Mouse (Mus musculus) hindbrain, postnatal 0 days (tissue): Measurements from ENCODE around the gene Msh5. TPM values are rescaled to one million over a fixed set of nuclear protein-coding genes. Genes with fewer than 3 reads are reported as not detected.
"Not testable (repeated sequence)": the region's sequence is repeated elsewhere in the genome, so short reads cannot be mapped to it uniquely, and the experiment has no call there.

Experiments used
- ATAC-seq: fragments of 200-750 bp; cut with Nextera tagmentation; 2 replicates; pipeline ENCODE4 v1.8.0; 2017; ENCODE audit warnings: mild to moderate bottlenecking, moderate TSS enrichment, moderate library complexity
- DNase-seq: peaks from one replicate; pipeline ENCODE4 v3.0.0-alpha.2; 2015; ENCODE audit warnings: low spot score
- H3K27ac ChIP-seq: fragments of 300-500 bp; sonication (generic); 2 replicates; pipeline ENCODE4 v1.5.1; 2014; ENCODE audit warnings: mild to moderate bottlenecking
- H3K27me3 ChIP-seq: fragments of 300-500 bp; sonication (generic); 2 replicates; pipeline ENCODE4 v1.6.1; 2014; ENCODE audit warnings: low read length, mixed read lengths; ENCODE audit not compliant: insufficient read depth
- H3K36me3 ChIP-seq: fragments of 300-500 bp; sonication (generic); 2 replicates; pipeline ENCODE4 v1.6.1; 2014; ENCODE audit warnings: low read length, mixed read lengths; ENCODE audit not compliant: insufficient read depth
- H3K4me1 ChIP-seq: fragments of 300-500 bp; sonication (generic); 2 replicates; pipeline ENCODE4 v1.6.1; 2014; ENCODE audit warnings: antibody characterized with exemption, low read length, mixed read lengths; ENCODE audit not compliant: insufficient read depth
- H3K4me2 ChIP-seq: fragments of 300-500 bp; sonication (generic); 2 replicates; pipeline ENCODE4 v1.6.1; 2014; ENCODE audit warnings: low read depth, mild to moderate bottlenecking, low read length, moderate library complexity, mixed read lengths
- H3K4me3 ChIP-seq: fragments of 300-500 bp; sonication (generic); 2 replicates; pipeline ENCODE4 v1.5.1; 2014; ENCODE audit warnings: low read length
- H3K9ac ChIP-seq: fragments of 300-500 bp; sonication (generic); replicated peaks from 2 replicates; pipeline ENCODE4 v1.6.1; 2014; ENCODE audit warnings: mild to moderate bottlenecking, low read length, moderate library complexity, mixed read lengths
- H3K9me3 ChIP-seq: fragments of 300-500 bp; sonication (generic); 2 replicates; pipeline ENCODE4 v1.6.1; 2016; ENCODE audit warnings: low read length, mixed read lengths
- CTCF ChIP-seq: IDR thresholded peaks from 2 replicates; pipeline ENCODE4 v1.5.1; 2016; ENCODE audit warnings: antibody characterized with exemption, control low read depth, low read depth
- whole genome bisulfite sequencing: fragments of 180-500 bp; shearing (Covaris S2); extraction: QIAGEN DNeasy Blood & Tissue Kit; methylation state at CpG from one replicate; pipeline ENCODE4 v1.1.7; 2014; 5-methylcytosine and 5-hydroxymethylcytosine counted together
- polyA plus RNA-seq: library from polyadenylated mRNA; unstranded; fragments of >200 nt; fragmentation: Nextera tagmentation; extraction: Ambion mirVana; gene quantifications from 2 replicates; pipeline ENCODE4 v1.2.1, GENCODE M21; 2015
- total RNA-seq: library from RNA; depleted of rRNA; stranded (reverse); fragments of >200 nt; gene quantifications from 2 replicates; pipeline ENCODE4 v1.2.3, GENCODE M21; 2014

Gene Msh5
- total and polyA plus RNA-seq, 2 experiments from 2014 or later = 3.1 to 6.4 TPM

GRCm38 (mm10) chr17:35003022-35003838 is 43.3 kb downstream of the Msh5 start:
- DNase-seq = no peak
- ATAC-seq = no peak
- TF ChIP-seq CTCF = no peak
- H3K27me3 ChIP-seq = no peaks in the 10 kb centered on the region
- H3K4me1 ChIP-seq = peaks cover 6% of the 10 kb centered on the region
- 73% methylated on average over 9 of the region's 9 CpGs for WGBS
- peak overlapping the region; percentile 92 for H3K4me2 ChIP-seq
- H3K27ac ChIP-seq = 0 out of 2 replicates have a peak overlapping the region, but pooled peaks have one; percentile 7
- peaks cover 16% of the 10 kb centered on the region for H3K36me3 ChIP-seq
- peak overlapping the region; percentile 70; the same call in 1 of the 2 replicates for H3K9ac ChIP-seq
- no peak overlapping the region for H3K4me3 ChIP-seq
- no peaks in the 10 kb centered on the region for H3K9me3 ChIP-seq

GRCm38 (mm10) chr17:35002153-35002865 is 44.2 kb downstream of the Msh5 start:
- TF ChIP-seq CTCF = peak; percentile 2; the same call in 1 of the 2 replicates
- no peaks in the 10 kb centered on the region for H3K9me3 ChIP-seq
- DNase-seq = no peak
- WGBS = 8% methylated on average over 12 of the region's 12 CpGs
- H3K27ac ChIP-seq = peak overlapping the region; percentile 7; the same call in 1 of the 2 replicates
- peak overlapping the region; percentile 70 for H3K9ac ChIP-seq
- peak overlapping the region; percentile 70 for H3K4me3 ChIP-seq
- no peak for ATAC-seq
- H3K4me2 ChIP-seq = peak overlapping the region; percentile 92
- H3K36me3 ChIP-seq = peaks cover 13% of the 10 kb centered on the region
- no peaks in the 10 kb centered on the region for H3K27me3 ChIP-seq
- peaks cover 6% of the 10 kb centered on the region for H3K4me1 ChIP-seq

GRCm38 (mm10) chr17:35001452-35002152 is 44.9 kb downstream of the Msh5 start:
- no peak for TF ChIP-seq CTCF
- Histone ChIP-seq H3K9ac (peak overlapping the region; percentile 70), H3K9me3 (no peaks in the 10 kb centered on the region), H3K4me3 (peak overlapping the region; percentile 70), H3K27me3 (no peaks in the 10 kb centered on the region), H3K36me3 (peaks cover 13% of the 10 kb centered on the region), H3K27ac (peak overlapping the region; percentile 96), H3K4me2 (peak overlapping the region; percentile 92), H3K4me1 (peaks cover 6% of the 10 kb centered on the region)
- WGBS = under 1% methylated on average over 35 of the region's 35 CpGs
- ATAC-seq (no peak), DNase-seq (peak; percentile 50)

DNA sequence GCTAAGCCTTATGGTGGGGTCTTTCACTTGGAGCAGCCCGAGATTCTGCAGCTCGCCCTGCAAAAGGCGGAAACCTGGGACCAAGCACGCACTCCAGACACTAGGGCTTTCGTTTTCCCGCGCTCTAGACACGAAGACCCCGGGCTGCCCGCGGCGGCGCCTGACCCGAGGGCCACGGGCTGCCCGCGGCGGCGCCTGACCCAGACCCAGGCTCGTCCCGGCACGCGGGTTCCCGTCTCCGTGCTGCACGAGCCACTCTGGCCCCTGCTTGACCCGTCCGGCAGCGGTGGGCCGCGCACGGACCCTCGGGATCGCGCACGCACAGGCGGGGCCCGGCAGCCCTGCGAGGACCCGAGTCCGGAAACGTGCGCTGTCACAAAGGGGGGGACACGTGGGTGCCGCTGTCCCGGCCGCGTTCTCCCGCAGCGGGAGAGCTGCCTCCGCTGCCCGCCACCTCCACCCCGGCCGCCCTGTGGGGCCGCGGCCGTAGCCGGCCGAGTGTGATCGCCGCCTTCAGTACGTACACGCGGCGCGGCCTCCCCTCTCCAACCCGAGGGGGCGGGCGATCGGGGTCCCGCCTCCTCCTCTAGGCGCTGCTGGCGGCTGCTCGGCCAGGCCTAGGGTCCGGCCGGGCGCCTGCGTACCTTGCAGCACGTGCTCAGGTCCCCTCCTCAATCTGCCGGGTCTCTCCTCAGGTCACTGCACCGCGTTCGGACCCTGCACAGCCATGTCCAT is 45.7 kb downstream of the Msh5 start, which contains the start of gene Vars:
Gene Vars, plus strand, starts transcription at position 271 of the 735 bp plus-strand sequence.
- no peaks in the 10 kb centered on the region for H3K27me3 ChIP-seq
- whole genome bisulfite sequencing = under 1% methylated on average over 75 of the region's 83 CpGs
- H3K27ac ChIP-seq = peak within 1 kb of the TSS; percentile 96
- H3K36me3 ChIP-seq = peaks cover 13% of the 10 kb centered on the region
- peak within 1 kb of the TSS; percentile 92 for H3K4me2 ChIP-seq
- peak; percentile 90 for DNase-seq
- no peaks in the 10 kb centered on the region for H3K9me3 ChIP-seq
- peak within 1 kb of the TSS; percentile 70 for H3K9ac ChIP-seq
- peak within 1 kb of the TSS; percentile 70 for H3K4me3 ChIP-seq
- TF ChIP-seq CTCF = no peak
- ATAC-seq = peak; percentile 91
- H3K4me1 ChIP-seq = peaks cover 6% of the 10 kb centered on the region

GRCm38 (mm10) chr17:34999871-35000716 is 46.5 kb downstream of the Msh5 start:
- Histone ChIP-seq H3K27ac (peak overlapping the region; percentile 96), H3K4me2 (peak overlapping the region; percentile 92), H3K4me3 (peak overlapping the region; percentile 70), H3K9ac (peak overlapping the region; percentile 70; the same call in 1 of the 2 replicates)
- DNase-seq, H3K36me3 ChIP-seq, H3K4me1 ChIP-seq, ATAC-seq, H3K27me3 ChIP-seq, H3K9me3 ChIP-seq: not testable (repeated sequence)
- 16% methylated on average over 29 of the region's 32 CpGs for WGBS
